11 mouse cellular contexts compared by ENCODE assay signal in the genomic region with DNA sequence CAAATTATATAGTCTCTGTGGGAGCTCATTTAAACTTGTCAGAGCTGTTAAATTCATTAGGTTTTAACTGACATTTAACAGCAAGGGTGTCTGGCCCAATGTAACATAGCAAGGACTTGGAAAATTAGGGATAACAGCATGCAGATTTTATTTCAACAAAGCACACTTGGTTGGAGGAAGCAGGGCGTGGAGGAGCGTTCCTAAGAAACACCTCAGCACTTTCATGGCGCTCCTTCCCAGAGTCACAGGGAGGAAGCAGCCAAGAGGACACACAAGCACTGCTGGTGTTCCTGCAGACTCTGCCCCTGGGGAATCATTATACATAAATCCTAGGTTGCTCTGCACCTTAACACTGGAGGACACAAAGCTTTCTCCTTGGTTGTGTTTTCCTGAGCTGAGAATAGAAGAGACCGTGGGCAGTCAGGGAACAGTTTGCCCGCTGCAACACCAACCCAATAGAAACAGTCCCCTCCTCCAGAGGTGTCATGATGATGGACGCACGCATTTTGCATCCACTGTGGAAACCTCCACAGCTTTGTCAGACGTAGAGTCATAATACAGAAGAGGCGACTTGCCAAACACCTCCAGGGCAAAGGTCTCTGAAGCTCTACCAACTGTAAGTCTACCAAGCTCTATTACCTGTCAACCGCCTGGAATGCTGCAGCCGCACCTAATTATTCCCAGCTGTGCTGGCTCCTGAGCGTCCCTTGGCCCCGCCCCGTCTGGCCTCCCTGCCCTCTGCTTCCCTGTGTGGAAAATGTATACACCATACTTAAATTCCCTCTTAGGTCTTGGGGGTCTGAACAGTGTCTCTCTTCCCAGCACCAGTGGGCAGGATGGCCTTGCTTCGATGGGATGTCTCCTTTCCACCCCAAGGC.
A peak's percentile ranks its signal among the peaks of the same experiment; 100 is the strongest.
DNase-seq lines count a peak whose midpoint lies in the region; ATAC-seq lines count a peak whose summit lies in the region.
"Had no signal": no experiment of that assay in that cellular context is flagged by ENCODE, and none has a peak within 500 bp of the region (broad histone marks: within the 10 kb centered on the region; RNA-seq: fewer than 3 reads in every experiment).

No protein-coding gene starts in this region.

- no peaks in the 10 kb centered on the region for H3K36me3 ChIP-seq in intestine, embryonic 16.5 days (ENCODE audit: control insufficient read depth, insufficient read depth, low read length)
- H3K36me3 ChIP-seq in limb, embryonic 13.5 days, result no peaks in the 10 kb centered on the region
- H3K36me3 ChIP-seq: G1E had no signal

- H3K27ac ChIP-seq in intestine, embryonic 16.5 days (ENCODE audit: low read length), result no peak overlapping the region
- H3K27ac ChIP-seq in limb, embryonic 13.5 days, result peak overlapping the region; percentile 95
- H3K27ac ChIP-seq: left cerebral cortex, adult 2 months had no signal

- WGBS in intestine, embryonic 16.5 days, result 43% methylated on average over 15 of the region's 15 CpGs
- 7% methylated on average over 15 of the region's 15 CpGs for WGBS in limb, embryonic 13.5 days

- intact Hi-C loops in left cerebral cortex, postnatal 36 days (cut with DNase I), result no loop called here

- H3K27me3 ChIP-seq in intestine, embryonic 16.5 days (replicated peaks; ENCODE audit: control insufficient read depth, insufficient read depth, low read length), result no peaks in the 10 kb centered on the region
- no peaks in the 10 kb centered on the region for H3K27me3 ChIP-seq in limb, embryonic 13.5 days

- peak; percentile 6 for DNase-seq in 3134 (ENCODE audit: extremely low read depth, insufficient read length, low spot score)
- DNase-seq in embryo, embryonic 10.5 days (ENCODE audit: low spot score), result peak; percentile 89
- no peak for DNase-seq in layer of hippocampus, adult 9-11 months
- no peak for DNase-seq in right cerebral cortex, adult 2 months (ENCODE audit: low spot score in 2 of 2)
- DNase-seq in left cerebral cortex, postnatal 36 days (ENCODE audit: low spot score in 2 of 2), result no peak
- DNase-seq in right cerebral cortex, postnatal 14 days, result no peak
- DNase-seq: midbrain, embryonic 14.5 days had no signal

- no peak overlapping the region for H3K4me2 ChIP-seq in intestine, embryonic 16.5 days (ENCODE audit: low read depth, low read length)
- H3K4me2 ChIP-seq in limb, embryonic 13.5 days (replicated peaks), result peak overlapping the region; percentile 45

- peaks cover under 1% of the 10 kb centered on the region; the same call in 1 of the 2 replicates for H3K4me1 ChIP-seq in intestine, embryonic 16.5 days (ENCODE audit: control insufficient read depth, insufficient read depth, low read length)
- peaks cover 42% of the 10 kb centered on the region for H3K4me1 ChIP-seq in limb, embryonic 13.5 days

- H3K9me3 ChIP-seq in intestine, embryonic 16.5 days (ENCODE audit: control insufficient read depth, low read length), result no peaks in the 10 kb centered on the region
- H3K9me3 ChIP-seq in limb, embryonic 13.5 days, result no peaks in the 10 kb centered on the region
- H3K9me3 ChIP-seq: G1E had no signal

- no peak overlapping the region for H3K9ac ChIP-seq in intestine, embryonic 16.5 days (ENCODE audit: low read depth, low read length)
- H3K9ac ChIP-seq in limb, embryonic 13.5 days, result no peak overlapping the region

- no peak overlapping the region for H3K4me3 ChIP-seq in intestine, embryonic 16.5 days (ENCODE audit: low read length)
- H3K4me3 ChIP-seq in limb, embryonic 13.5 days, result no peak overlapping the region
- H3K4me3 ChIP-seq: left cerebral cortex, adult 2 months had no signal

- peak; percentile 82 for ATAC-seq in intestine, embryonic 16.5 days
- ATAC-seq in limb, embryonic 13.5 days (ENCODE audit: low FRiP score, low read depth), result peak; percentile 94

Comparison
In these comparisons a context has a peak if more than half of its experiments do, and no peak if none do; other contexts are left out.
1. DNase-seq: peak in 3134 (single experiment) and embryo, embryonic 10.5 days (single experiment); none in layer of hippocampus, adult 9-11 months (single experiment), right cerebral cortex, adult 2 months (0 of 2), left cerebral cortex, postnatal 36 days (0 of 2) and right cerebral cortex, postnatal 14 days (single experiment).